Mouse (Mus musculus) cerebellum, postnatal 36 days (tissue): Measurements from ENCODE around the gene Ak9.

Experiments used
- DNase-seq, 2 experiments: peaks; one replicate each; pipeline ENCODE4 v3.0.0; 2021 to 2022; ENCODE audit warnings: mixed read lengths in 2 of 2

Gene Ak9

GRCm38 (mm10) chr10:41303639-41304444 lies at the start of gene Ak9:
Gene Ak9 (plus strand): TSS chr10:41303980.
- DNase-seq: peak; percentile 83

- DNase-seq: no peak
These were observed 43.4 kb upstream of the Ak9 start for GRCm38 (mm10) chr10:41260243-41261006.

- DNase-seq: no peak
These were observed 42.6 kb upstream of the Ak9 start for GRCm38 (mm10) chr10:41261218-41261617.

GRCm38 (mm10) chr10:41261889-41262288 lies 41.9 kb upstream of the Ak9 start:
- DNase-seq: no peak

GRCm38 (mm10) chr10:41271860-41272259 lies 31.9 kb upstream of the Ak9 start:
- DNase-seq: peak in 1 of 2 experiments; percentile 27

GRCm38 (mm10) chr10:41274871-41275270 lies 28.9 kb upstream of the Ak9 start:
- DNase-seq: peak in 1 of 2 experiments; percentile 15

- no peak for DNase-seq
These were observed 25.0 kb upstream of the Ak9 start for GRCm38 (mm10) chr10:41278808-41279207.

GRCm38 (mm10) chr10:41280177-41280576 lies 23.6 kb upstream of the Ak9 start:
- peak in 1 of 2 experiments; percentile 25 for DNase-seq

- DNase-seq: no peak
These were observed 23.0 kb upstream of the Ak9 start for GRCm38 (mm10) chr10:41280796-41281195.

- DNase-seq: no peak
These were observed 21.7 kb upstream of the Ak9 start for GRCm38 (mm10) chr10:41282086-41282485.

GRCm38 (mm10) chr10:41287618-41288017 lies 16.2 kb upstream of the Ak9 start:
- no peak for DNase-seq

GRCm38 (mm10) chr10:41288074-41288473 lies 15.7 kb upstream of the Ak9 start:
- no peak for DNase-seq

- peak; percentile 83 to 87 for DNase-seq
These were observed 14.9 kb upstream of the Ak9 start for GRCm38 (mm10) chr10:41288771-41289415.

- no peak for DNase-seq
These were observed 12.8 kb upstream of the Ak9 start for GRCm38 (mm10) chr10:41291021-41291420.

- no peak for DNase-seq
These were observed 10.8 kb upstream of the Ak9 start for GRCm38 (mm10) chr10:41293019-41293418.

- DNase-seq: peak; percentile 25 to 30
These were observed 9.0 kb upstream of the Ak9 start for GRCm38 (mm10) chr10:41294734-41295133.

- peak; percentile 65 to 68 for DNase-seq
These were observed 8.6 kb upstream of the Ak9 start for GRCm38 (mm10) chr10:41295145-41295544.

GRCm38 (mm10) chr10:41300161-41300560 lies 3.6 kb upstream of the Ak9 start:
- no peak for DNase-seq

GRCm38 (mm10) chr10:41302689-41303431 lies 920 bp upstream of the Ak9 start, which contains the start of gene Fig4:
Gene Fig4 (minus strand): TSS chr10:41303260.
- DNase-seq: peak; percentile 83 to 85

GRCm38 (mm10) chr10:41304961-41305455 lies 1.2 kb downstream of the Ak9 start:
- no peak for DNase-seq

GRCm38 (mm10) chr10:41308205-41308604 lies 4.4 kb downstream of the Ak9 start:
- DNase-seq: no peak

- DNase-seq: no peak
These were observed 12.1 kb downstream of the Ak9 start for GRCm38 (mm10) chr10:41315866-41316265.
